Mouse (Mus musculus): ENCODE measurements around the gene Dnajb4.

DNA sequence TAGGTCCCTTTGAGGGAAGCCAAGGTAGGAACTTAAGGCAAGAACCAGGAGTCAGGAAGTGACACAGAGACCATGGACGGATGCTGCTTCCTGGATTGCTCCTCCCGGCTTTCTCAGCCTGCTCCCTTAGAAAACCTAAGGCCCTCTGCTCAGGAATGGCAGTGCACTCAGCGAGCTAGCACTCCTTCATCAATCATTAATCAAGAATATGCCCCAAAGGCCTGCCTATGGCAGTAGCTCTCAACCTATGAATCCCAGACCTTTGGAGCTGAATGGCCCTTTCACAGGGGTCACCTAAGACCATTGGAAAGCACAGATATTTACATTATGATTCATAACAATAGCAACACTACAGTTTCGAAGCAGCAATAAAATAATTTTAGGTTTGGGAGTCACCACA, 79.1 kb downstream of the Dnajb4 start:
- TF ChIP-seq POLR2A (IDR thresholded peaks at IDR 0.05; ENCODE audit: low read depth, low read length) (no peak), CTCF (IDR thresholded peaks at IDR 0.05; ENCODE audit: borderline replicate concordance, insufficient read depth, low read length) (no peak)

Data from embryonic fibroblast, embryonic 13.5 days (primary cell).